Mouse (Mus musculus) large intestine, adult 2 months (tissue): ENCODE results near the gene Arhgap35. TPM values are rescaled to one million over a fixed set of nuclear protein-coding genes. Genes with fewer than 3 reads are reported as not detected.

Source experiments
- DNase-seq: peaks from one replicate; pipeline ENCODE4 v3.0.0-alpha.2; 2012; ENCODE audit warnings: low read depth, low spot score
- WGBS: fragments of 180-500 bp; shearing (Covaris S2); methylation state at CpG from one replicate; pipeline ENCODE4 v1.1.7; 2018; 5-methylcytosine and 5-hydroxymethylcytosine counted together
- polyA plus RNA-seq: library from polyadenylated mRNA; depleted of rRNA; stranded (reverse); fragments of >200 nt; gene quantifications from 2 replicates; pipeline ENCODE4 v1.2.3, GENCODE M21; 2012

Gene Arhgap35
- polyA plus RNA-seq, 1 experiment, result 8.9 TPM

- no peak for DNase-seq
- WGBS, result 7% methylated on average over 33 of the region's 33 CpGs
Measured at GRCm38 (mm10) chr7:16474445-16474844, 140.3 kb downstream of the Arhgap35 start.

GRCm38 (mm10) chr7:16473847-16474246, 140.9 kb downstream of the Arhgap35 start:
- DNase-seq, result no peak
- 47% methylated on average over 8 of the region's 8 CpGs for WGBS

GRCm38 (mm10) chr7:16472116-16472709, 142.6 kb downstream of the Arhgap35 start:
- 31% methylated on average over 17 of the region's 17 CpGs for WGBS
- DNase-seq, result no peak

GRCm38 (mm10) chr7:16471549-16471948, 143.2 kb downstream of the Arhgap35 start:
- no peak for DNase-seq

GRCm38 (mm10) chr7:16468115-16468514, 146.7 kb downstream of the Arhgap35 start:
- WGBS, result 51% methylated on average over 5 of the region's 5 CpGs
- DNase-seq, result no peak

More at GRCm38 (mm10) chr7:16471549-16471948, 143.2 kb downstream of the Arhgap35 start:
- 53% methylated on average over 9 of the region's 9 CpGs for WGBS

GRCm38 (mm10) chr7:16466565-16466964, 148.2 kb downstream of the Arhgap35 start:
- no peak for DNase-seq
- 74% methylated on average over 4 of the region's 4 CpGs for WGBS

- DNase-seq, result no peak
- WGBS, result 89% methylated on average over 5 of the region's 5 CpGs
Measured at GRCm38 (mm10) chr7:16465568-16465967, 149.2 kb downstream of the Arhgap35 start.

GRCm38 (mm10) chr7:16465160-16465559, 149.6 kb downstream of the Arhgap35 start:
- 2% methylated on average over 8 of the region's 8 CpGs for WGBS

GRCm38 (mm10) chr7:16463214-16463613, 151.6 kb downstream of the Arhgap35 start:
- DNase-seq, result no peak
- WGBS, result 1% methylated on average over 14 of the region's 14 CpGs

More at GRCm38 (mm10) chr7:16465160-16465559, 149.6 kb downstream of the Arhgap35 start:
- DNase-seq, result peak; percentile 62

- no peak for DNase-seq
- WGBS, result 74% methylated on average over 6 of the region's 6 CpGs
Measured at GRCm38 (mm10) chr7:16461705-16462104, 153.1 kb downstream of the Arhgap35 start.

GRCm38 (mm10) chr7:16461151-16461550, 153.6 kb downstream of the Arhgap35 start:
- DNase-seq, result no peak
- 54% methylated on average over 6 of the region's 6 CpGs for WGBS

GRCm38 (mm10) chr7:16460566-16460965, 154.2 kb downstream of the Arhgap35 start:
- 42% methylated on average over 13 of the region's 13 CpGs for WGBS
- DNase-seq, result no peak

GRCm38 (mm10) chr7:16456289-16456688, 158.5 kb downstream of the Arhgap35 start:
- WGBS, result 80% methylated on average over 5 of the region's 5 CpGs
- DNase-seq, result no peak

GRCm38 (mm10) chr7:16455016-16455415, 159.8 kb downstream of the Arhgap35 start:
- no peak for DNase-seq
- 94% methylated on average over 14 of the region's 14 CpGs for WGBS

GRCm38 (mm10) chr7:16453118-16453711, 161.6 kb downstream of the Arhgap35 start:
- under 1% methylated on average over 23 of the region's 23 CpGs for WGBS
- no peak for DNase-seq

GRCm38 (mm10) chr7:16452587-16453073, 162.2 kb downstream of the Arhgap35 start, which contains the start of gene Tmem160:
Gene Tmem160 (plus strand): TSS chr7:16452779.
- WGBS, result under 1% methylated on average over 30 of the region's 30 CpGs
- DNase-seq, result peak; percentile 83

- WGBS, result 76% methylated on average over 6 of the region's 6 CpGs
- DNase-seq, result no peak
Measured at GRCm38 (mm10) chr7:16451656-16452055, 163.1 kb downstream of the Arhgap35 start.
